Mouse (Mus musculus) gastrocnemius, adult 18-20 months (tissue): ENCODE results near the gene Lmod2. TPM values are rescaled to one million over a fixed set of nuclear protein-coding genes. Genes with fewer than 3 reads are reported as not detected.

Experiments
- DNase-seq: peaks from one replicate; pipeline ENCODE4 v3.0.0; 2021; ENCODE audit warnings: low spot score
- total RNA-seq, 2 experiments: library from RNA; stranded (reverse); gene quantifications; 2 replicates each; pipeline ENCODE4 v1.2.3; 2021

Lmod2 gene
- total RNA-seq, 2 experiments from 2014 or later, result 254 to 431 TPM

- peak; percentile 47 for DNase-seq
Measured at GRCm38 (mm10) chr6:24601668-24602067, 4.1 kb downstream of the Lmod2 start.

- DNase-seq, result no peak
Measured at GRCm38 (mm10) chr6:24602351-24602750, 4.8 kb downstream of the Lmod2 start.

- DNase-seq, result no peak
Measured at GRCm38 (mm10) chr6:24602993-24603392, 5.4 kb downstream of the Lmod2 start.

DNA sequence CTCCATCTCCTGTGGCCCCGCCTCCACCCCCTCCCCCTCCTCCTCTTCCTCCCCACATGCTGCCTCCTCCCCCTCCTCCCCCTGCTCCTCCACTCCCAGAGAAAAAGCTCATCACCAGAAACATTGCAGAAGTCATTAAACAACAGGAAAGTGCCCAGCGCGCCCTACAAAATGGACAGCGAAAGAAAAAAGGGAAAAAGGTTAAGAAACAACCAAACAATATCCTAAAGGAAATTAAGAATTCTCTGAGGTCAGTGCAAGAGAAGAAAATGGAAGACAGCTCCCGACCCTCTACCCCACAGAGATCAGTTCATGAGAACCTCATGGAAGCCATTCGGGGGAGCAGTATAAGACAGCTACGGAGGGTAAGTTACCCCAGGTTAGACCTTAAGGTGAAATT is 6.7 kb downstream of the Lmod2 start:
- no peak for DNase-seq

DNA sequence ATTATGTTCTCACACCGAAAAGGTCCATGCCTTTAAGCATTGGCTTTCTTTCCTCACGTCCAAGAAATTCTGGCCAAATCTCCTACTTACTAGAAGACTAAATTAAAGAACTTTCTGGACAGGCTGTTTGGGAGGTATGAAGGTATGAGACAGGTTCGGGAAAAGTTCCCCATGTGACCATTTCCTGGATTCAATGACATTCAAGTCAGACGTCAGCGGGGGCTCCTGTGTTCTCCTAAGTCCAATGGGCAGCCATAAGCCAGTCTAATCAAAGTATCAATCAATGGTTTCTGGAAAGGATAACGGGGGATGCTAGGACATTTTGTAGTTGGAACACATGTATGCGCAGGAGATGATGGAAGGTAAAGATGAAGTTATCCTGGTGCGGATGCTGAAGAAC is 8.1 kb downstream of the Lmod2 start:
- no peak for DNase-seq

DNA sequence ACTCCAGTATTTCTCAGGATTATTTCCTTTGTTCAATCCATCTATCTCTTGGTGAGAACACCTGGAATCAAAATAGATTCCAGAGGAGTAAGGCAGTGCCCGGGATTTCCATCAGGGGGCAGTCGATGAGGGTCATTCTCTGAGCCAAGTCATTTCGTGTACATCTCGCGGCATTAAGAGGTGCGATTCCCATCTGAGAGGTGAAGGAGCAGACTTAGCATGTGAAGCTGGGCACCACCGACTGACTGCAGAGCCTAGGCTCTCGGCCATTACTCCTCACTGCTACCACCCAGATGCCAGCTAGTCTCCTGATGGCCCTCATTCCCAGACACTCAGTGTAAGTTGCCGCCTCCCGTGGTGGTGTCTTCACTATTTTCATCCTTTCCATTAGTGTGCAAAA is 8.9 kb downstream of the Lmod2 start:
- DNase-seq, result no peak

DNA sequence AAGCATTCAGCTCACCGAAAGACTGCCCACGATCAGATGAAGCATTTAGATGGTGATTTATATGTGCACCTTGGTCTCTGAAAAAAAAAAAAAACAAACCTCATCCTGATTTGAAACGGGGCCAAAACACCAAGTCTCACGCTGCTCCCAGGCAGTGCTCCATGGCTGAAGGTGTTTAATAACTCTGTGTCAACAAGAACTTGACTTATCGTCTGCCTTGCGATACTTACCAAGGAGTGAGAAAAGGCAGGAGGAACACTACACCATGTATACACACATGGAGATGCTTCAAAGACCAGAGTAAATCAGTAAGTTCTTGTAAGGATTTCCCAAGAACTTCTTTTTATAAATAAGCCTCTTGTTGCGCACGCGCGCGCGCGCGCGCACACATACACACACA is 10.0 kb downstream of the Lmod2 start:
- DNase-seq, result peak; percentile 57

DNA sequence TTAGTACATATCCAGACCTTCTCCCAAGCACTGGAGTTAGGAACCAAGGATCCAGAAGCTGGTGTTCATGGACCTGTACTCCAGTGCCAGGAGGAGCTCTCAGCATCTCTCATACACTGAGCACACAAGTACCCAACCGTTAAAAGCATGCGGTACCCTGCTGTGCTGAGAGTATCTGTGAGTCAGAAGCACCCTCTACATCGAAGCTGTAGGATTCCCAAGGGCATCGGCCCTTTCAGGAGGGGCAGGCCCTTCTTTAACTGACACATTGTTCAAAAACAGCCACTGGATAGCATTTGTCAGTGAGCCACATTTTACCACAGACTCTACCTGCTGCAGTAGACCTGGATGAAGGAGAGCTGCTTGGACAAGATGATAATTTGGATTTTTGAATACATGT is 10.6 kb downstream of the Lmod2 start:
- no peak for DNase-seq

DNA sequence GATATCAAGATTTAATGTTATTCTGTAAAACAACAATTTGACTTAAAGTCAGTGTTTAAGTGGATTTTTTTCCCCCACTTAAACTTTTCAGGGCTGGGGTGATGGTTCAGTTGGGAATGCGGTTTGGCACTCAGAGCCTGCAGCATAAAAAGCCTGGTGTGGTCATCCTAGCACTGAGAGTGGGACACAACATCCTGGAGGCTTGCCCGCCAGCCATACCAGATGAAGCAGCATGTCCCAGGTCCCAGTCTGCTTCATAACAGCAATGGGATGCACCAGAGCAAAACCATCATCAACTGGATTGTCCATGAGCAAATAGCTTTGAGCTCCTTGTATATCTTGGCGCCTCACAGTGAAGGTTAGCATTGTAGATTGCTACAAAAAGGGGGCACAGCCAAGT is 11.1 kb downstream of the Lmod2 start:
- no peak for DNase-seq

DNA sequence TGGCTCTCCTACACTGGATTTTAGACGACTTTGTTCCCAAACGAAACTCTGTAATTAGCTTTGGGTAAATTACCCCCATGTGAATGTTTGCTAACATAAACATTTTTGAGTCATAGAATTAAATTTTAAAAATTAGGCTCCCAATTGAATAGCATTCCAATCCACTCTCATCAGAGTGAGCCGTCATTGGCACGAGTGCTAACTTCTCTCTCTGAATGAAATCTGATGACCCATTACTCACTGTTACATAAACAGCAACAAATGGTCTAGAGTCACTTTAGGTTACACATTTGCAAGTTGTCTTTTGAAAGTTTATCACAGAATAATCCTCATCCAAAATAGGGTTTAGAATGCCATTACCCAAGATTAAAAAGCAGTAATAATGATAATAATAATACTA is 12.0 kb downstream of the Lmod2 start:
- peak; percentile 58 for DNase-seq

GRCm38 (mm10) chr6:24610358-24610757 is 12.8 kb downstream of the Lmod2 start:
- no peak for DNase-seq

GRCm38 (mm10) chr6:24612074-24612755 is 14.7 kb downstream of the Lmod2 start:
- peak; percentile 85 for DNase-seq

- DNase-seq, result no peak
Measured at GRCm38 (mm10) chr6:24613346-24613745, 15.8 kb downstream of the Lmod2 start.

GRCm38 (mm10) chr6:24613918-24614317 is 16.4 kb downstream of the Lmod2 start:
- DNase-seq, result no peak

DNA sequence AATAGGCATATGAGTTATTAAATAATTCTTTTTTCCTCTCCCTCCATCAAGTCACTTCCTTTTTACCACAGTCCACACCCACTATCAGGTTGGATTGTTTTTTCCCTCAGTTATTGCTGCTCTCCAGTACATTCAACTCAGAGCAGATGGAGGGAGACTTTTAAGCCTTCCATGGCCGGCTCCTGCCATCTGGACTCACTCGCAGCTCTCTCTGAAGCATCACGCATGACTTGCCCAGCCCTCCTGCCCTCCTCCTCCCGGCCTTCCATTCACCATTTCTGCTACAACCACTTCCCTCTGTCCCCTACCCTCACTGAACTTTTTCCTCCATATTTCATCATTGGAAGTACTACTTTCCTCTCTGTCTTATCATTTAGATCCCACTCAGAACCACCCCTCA is 19.2 kb downstream of the Lmod2 start:
- DNase-seq, result no peak

DNA sequence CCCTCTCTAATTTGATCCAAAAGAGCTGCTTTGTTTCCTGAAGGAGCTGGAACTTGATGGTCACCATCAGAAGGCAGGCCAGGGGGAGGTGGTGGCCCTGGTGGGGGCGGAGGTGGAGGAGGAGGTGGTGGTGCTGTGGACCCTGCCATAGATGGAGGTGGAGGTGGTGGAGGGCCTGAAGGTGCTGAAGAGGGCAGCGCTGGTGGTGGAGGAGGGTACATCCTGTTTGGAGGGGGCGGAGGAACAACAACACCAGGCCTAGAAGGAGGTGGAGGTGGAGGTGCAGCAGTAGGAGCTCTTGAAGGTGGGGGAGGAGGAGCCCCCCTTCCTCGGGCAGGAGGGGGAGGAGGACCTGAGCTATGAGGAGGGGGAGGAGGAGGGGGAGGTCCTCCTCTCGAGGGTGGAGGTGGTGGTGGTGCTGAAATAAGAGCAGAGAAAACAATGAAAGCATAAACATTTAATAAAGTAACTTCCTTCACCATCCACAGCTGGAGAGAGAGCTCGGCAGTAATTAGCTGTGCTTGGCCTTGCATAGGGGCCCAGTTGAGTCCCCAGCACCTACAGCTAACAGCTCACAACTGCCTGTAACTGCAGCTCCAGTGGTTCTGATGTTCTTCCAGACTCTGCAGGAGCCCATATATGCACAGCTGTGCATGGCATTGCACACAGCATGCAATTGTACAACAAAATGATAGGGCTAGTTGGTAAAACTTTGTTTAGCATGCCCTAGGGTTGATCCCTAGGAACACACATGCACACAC is 21.9 kb downstream of the Lmod2 start:
- no peak for DNase-seq

- DNase-seq, result no peak
Measured at GRCm38 (mm10) chr6:24620936-24621335, 23.4 kb downstream of the Lmod2 start.

DNA sequence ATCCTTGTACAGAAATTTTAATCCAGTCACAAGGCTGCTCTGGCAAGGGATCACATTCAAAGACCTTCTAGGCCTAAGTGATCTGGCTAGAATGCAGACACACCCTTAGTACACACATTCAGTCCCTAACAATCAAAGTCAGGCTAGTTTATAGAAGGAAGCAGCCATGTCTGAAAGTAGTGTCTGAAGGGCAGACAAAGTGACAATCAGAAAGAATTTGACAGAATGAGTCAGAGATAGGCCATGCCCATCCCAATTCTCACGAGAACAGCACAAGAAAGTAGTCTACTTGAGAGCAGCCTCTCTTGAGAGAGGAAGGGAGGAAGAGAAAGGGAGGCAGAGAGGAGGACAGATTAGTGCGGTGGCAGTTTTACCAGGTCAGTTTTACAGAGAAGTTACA is 24.5 kb downstream of the Lmod2 start:
- DNase-seq, result no peak

DNA sequence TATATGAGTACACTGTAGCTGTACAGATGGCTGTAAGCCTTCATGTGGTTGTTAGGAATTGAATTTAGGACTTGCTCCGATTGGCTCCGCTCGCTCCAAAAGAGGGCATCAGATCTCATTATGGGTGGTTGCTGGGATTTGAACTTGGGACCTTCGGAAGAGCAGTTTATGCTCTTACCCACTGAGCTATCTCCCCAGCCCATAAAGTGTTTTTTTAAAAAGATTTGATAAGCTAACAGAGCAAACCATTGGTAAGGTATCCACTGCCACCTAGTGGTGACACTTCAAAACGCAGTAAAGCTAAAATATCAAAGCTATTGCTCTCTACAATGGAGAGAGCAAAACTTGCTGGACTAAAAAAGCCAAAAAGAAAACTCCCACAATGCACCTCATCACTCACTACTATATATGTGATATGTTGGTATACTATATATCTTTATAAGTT is 30.0 kb downstream of the Lmod2 start:
- DNase-seq, result peak; percentile 79

DNA sequence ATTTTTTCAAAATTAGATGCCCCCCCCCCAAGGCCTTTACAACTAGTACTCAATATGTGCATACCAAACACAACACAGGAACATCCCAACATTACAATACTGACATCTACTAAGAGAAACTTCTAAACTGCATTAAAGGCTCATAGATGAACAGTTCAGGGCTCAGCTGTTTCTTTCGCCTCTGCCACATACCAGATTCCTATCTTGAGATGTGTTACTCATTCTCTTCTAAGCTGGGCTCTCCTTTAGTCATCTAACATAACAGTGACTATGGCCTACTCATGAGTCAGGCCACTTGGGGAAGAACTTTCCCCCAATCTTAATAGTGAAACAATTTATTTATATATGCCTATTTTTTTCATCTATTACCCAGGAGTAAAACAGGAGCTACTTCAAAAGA is 30.9 kb downstream of the Lmod2 start:
- no peak for DNase-seq

DNA sequence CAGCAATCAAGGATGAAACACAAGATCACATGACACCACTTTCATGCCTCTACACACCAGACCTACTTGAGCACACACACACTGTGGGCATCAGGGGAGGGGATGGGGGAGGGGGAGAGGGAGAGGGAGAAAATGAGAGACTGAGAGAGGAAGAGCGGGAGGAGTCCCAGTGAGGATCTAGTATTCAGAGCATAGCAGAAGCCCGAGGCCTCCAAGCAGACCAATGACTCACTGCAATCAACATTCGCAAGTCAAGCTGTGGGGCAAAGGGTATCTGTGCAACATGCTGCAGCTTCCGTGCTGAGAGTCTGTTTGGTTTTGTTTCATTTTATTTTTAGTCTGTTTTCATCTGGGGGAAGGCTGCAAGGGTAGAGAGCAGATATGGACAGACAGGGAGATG is 34.5 kb downstream of the Lmod2 start:
- no peak for DNase-seq

GRCm38 (mm10) chr6:24634065-24634464 is 36.5 kb downstream of the Lmod2 start:
- no peak for DNase-seq

DNA sequence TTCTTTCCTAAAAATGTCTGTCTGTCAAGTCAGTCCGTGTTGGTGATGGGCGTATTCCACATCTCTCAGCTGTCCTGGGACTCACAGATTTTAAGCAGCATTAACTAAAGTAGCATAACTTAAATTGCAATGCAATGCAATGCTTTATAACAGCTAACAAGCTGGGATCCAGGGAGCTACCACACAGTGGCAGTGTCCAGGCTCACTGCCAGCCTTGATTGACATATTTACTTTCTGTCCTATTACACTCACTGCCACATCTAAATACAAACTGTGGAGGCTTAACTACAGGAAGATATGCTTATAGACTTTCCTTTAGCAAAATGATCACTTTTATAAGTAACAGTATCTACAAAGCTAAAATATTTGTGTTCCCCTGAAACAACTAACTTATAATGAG is 38.3 kb downstream of the Lmod2 start:
- no peak for DNase-seq
